In genomic region chr3:103967861-103968691, GRCm38 (mm10) we compare ENCODE assay signal across 8 mouse cellular contexts. TPM values are rescaled to one million over a fixed set of nuclear protein-coding genes. Genes with fewer than 3 reads are reported as not detected.
DNase-seq lines count a peak whose midpoint lies in the region; ATAC-seq and TF ChIP-seq lines count a peak whose summit lies in the region.

Phtf1 (plus strand) TSS chr3:103968110.

- H3K9ac ChIP-seq in hindbrain, postnatal 0 days (replicated peaks; ENCODE audit: low read length): peak within 1 kb of the TSS; percentile 93

- peak; percentile 96 for ATAC-seq in hindbrain, postnatal 0 days
- ATAC-seq in megakaryocyte, adult 5-6 weeks (ENCODE audit: poor library complexity, severe bottlenecking): peak; percentile 96

- no peaks in the 10 kb centered on the region for H3K27me3 ChIP-seq in hindbrain, postnatal 0 days (ENCODE audit: insufficient read depth, low read length)

- 0 out of 2 replicates have a peak, but pooled peaks cover 7% of the 10 kb centered on the region for H3K4me1 ChIP-seq in hindbrain, postnatal 0 days (ENCODE audit: insufficient read depth, low read length)

- no peaks in the 10 kb centered on the region for H3K9me3 ChIP-seq in hindbrain, postnatal 0 days (ENCODE audit: low read length)

- peak; percentile 79 for DNase-seq in T-cell, adult 2 months (ENCODE audit: low spot score)
- DNase-seq in cerebellum, postnatal 36 days: peak; percentile 81 to 84
- peak; percentile 70 for DNase-seq in gastrocnemius, adult 18-20 months (ENCODE audit: low spot score)
- peak; percentile 92 for DNase-seq in hindbrain, postnatal 0 days (ENCODE audit: low spot score)
- peak; percentile 81 to 86 for DNase-seq in left cerebral cortex, adult 2 months (ENCODE audit: extremely low spot score in 1 of 2, low spot score in 2 of 2)
- DNase-seq in right cerebral cortex, adult 2 months (ENCODE audit: low spot score in 2 of 2): peak; percentile 82 to 89
- DNase-seq in urinary bladder, postnatal 14 days (ENCODE audit: low spot score): peak; percentile 85

- peaks cover 5% of the 10 kb centered on the region; the same call in 1 of the 2 replicates for H3K36me3 ChIP-seq in hindbrain, postnatal 0 days (ENCODE audit: insufficient read depth, low read length)

- peak within 1 kb of the TSS; percentile 74 for H3K4me2 ChIP-seq in hindbrain, postnatal 0 days (ENCODE audit: low read depth, low read length)

- H3K4me3 ChIP-seq in hindbrain, postnatal 0 days (ENCODE audit: low read length): peak within 1 kb of the TSS; percentile 93
- H3K4me3 ChIP-seq in left cerebral cortex, adult 2 months: peak within 1 kb of the TSS; percentile 97

- TF ChIP-seq CTCF in hindbrain, postnatal 0 days (IDR thresholded peaks at IDR 0.05; ENCODE audit: low read depth): no peak
- TF ChIP-seq CTCF in left cerebral cortex, adult 2 months (IDR thresholded peaks at IDR 0.05): no peak

- peak within 1 kb of the TSS; percentile 97 for H3K27ac ChIP-seq in hindbrain, postnatal 0 days
- peak within 1 kb of the TSS; percentile 96 for H3K27ac ChIP-seq in left cerebral cortex, adult 2 months

- intact Hi-C loops in left cerebral cortex, adult 2 months (cut with DNase I): loop anchor here (1.0 to 5.0 kb wide), 3 partner anchors 54 to 474 kb away; partner anchors contain the start of genes Ap4b1, Dclre1b, Gm43064 and Rsbn1

- under 1% methylated on average over 63 of the region's 70 CpGs for WGBS in hindbrain, postnatal 0 days

RNA-seq across cellular contexts. Expression of gene Phtf1, which starts in this region (rescaled TPM):
- 1 to 10 TPM; 3.8 to 4.1 TPM for total RNA-seq in gastrocnemius, adult 18-20 months (2021)
- total RNA-seq in hindbrain, postnatal 0 days (2014; rRNA removed): 24.0 and 25.0 TPM in 2 replicates
- 18.4 and 18.6 TPM in 2 replicates for polyA plus RNA-seq in hindbrain, postnatal 0 days (2015; fragmentation: Nextera tagmentation; extraction: Ambion mirVana)
- 10 to 100 TPM; 43.4 to 48.1 TPM for total RNA-seq in left cerebral cortex, adult 2 months (2021)
- 9.8 and 11.3 TPM in 2 replicates for total RNA-seq in megakaryocyte, adult 5-6 weeks (2015)
- total RNA-seq in megakaryocyte, adult 5-6 weeks (2017): 14.7 and 16.3 TPM in 2 replicates

Comparison
In these comparisons a context has a peak if more than half of its experiments do, and no peak if none do; other contexts are left out.
1. Peak in every context shown above with its lines: DNase-seq, ATAC-seq, H3K4me3 ChIP-seq and H3K27ac ChIP-seq.